Mouse (Mus musculus): Measurements from ENCODE around the gene Casp3. TPM values are rescaled to one million over a fixed set of nuclear protein-coding genes. Genes with fewer than 3 reads are reported as not detected.

Gene Casp3
- 0.84 and 1.5 TPM in 2 replicates for polyA plus RNA-seq (2012; rRNA removed)

DNA sequence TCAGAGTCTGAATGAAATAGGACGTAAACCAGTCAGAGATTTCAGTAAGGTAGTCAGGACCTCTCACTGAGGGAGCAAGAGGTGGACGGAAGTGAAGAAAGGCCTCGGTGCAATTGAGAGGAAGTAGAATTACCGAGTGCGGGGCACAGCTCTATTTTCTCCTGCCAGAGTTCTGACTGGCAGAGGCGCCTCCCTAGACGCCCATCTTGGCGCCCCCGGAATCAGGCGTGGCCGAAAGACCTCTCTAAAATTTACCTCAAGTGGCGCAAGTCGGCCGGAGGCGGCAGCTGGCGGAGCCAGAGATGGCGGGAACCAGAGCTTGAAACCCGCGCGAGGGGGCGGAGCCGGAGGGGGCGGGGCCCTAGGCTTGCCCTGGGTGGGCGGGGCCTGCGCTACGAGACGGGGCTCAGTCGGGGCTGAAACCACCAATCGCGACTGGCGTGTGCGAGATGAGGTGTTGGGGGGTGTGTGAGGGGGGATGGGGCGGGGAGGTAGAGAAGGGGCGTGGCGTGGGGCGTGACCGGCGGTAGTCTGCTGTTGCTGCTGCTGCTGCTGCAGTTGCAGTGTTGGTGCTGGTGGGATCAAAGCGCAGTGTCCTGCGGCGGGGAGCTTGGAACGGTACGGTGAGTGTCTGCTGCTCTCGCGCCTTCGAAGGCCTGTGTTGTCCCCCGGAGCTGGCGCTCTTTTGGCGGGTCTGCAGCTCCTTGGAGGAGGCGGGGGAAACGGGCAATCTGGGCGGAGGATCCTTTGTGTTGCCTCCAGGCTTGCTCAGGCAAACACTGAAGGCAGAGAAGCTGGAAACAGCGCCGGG lies at the start of gene Casp3, which contains the start of gene Primpol:
Gene Casp3 (plus strand): TSS at position 413 of the 811 bp plus-strand sequence.
Gene Primpol (minus strand): TSS at position 334 of the 811 bp plus-strand sequence.

Other genes with a start within 250 kb of the Casp3 start
- gene Acsl1, start 146.3 kb upstream of the Casp3 start, polyA plus RNA-seq (2012; rRNA removed) = 12.5 and 15.5 TPM in 2 replicates
- gene Cenpu, start 65.3 kb upstream of the Casp3 start, polyA plus RNA-seq (2012; rRNA removed) = 0.86 and 1.4 TPM in 2 replicates
- gene Primpol, start 79 bp upstream of the Casp3 start, polyA plus RNA-seq (2012; rRNA removed) = 0.20 and 0.38 TPM in 2 replicates
- gene Irf2, start 122.4 kb downstream of the Casp3 start, polyA plus RNA-seq (2012; rRNA removed) = 4.4 and 6.8 TPM in 2 replicates

Data from stomach, adult 2 months (tissue).